Mouse (Mus musculus): Measurements from ENCODE around the gene Adamts4.

Gene Adamts4

GRCm38 (mm10) chr1:171251594-171252324, 1.5 kb downstream of the Adamts4 start:
- in situ Hi-C loops (cut with MseI, MboI): loop anchor here in 1 of 2 experiments (10.0 kb wide), 1 partner anchor 137 kb away; the partner anchor contains the start of gene Cfap126

- in situ Hi-C loops (cut with MseI, MboI): loop anchor here in 1 of 2 experiments (10.0 kb wide), 1 partner anchor 138 kb away; the partner anchor contains the start of gene Cfap126
Observed at GRCm38 (mm10) chr1:171252415-171252814, 2.2 kb downstream of the Adamts4 start.

GRCm38 (mm10) chr1:171256095-171256818, 6.0 kb downstream of the Adamts4 start:
- in situ Hi-C loops (cut with MseI, MboI): loop anchor here in 1 of 2 experiments (10.0 kb wide), 1 partner anchor 141 kb away; the partner anchor contains the start of gene Cfap126

- in situ Hi-C loops (cut with MseI, MboI): loop anchor here in 1 of 2 experiments (10.0 kb wide), 1 partner anchor 142 kb away; the partner anchor contains the start of gene Cfap126
Observed at GRCm38 (mm10) chr1:171256937-171257548, 6.8 kb downstream of the Adamts4 start.

- in situ Hi-C loops (cut with MseI, MboI): loop anchor here in 1 of 2 experiments (10.0 kb wide), 1 partner anchor 143 kb away; the partner anchor contains the start of gene Cfap126
Observed at GRCm38 (mm10) chr1:171257781-171258180, 7.6 kb downstream of the Adamts4 start.

- in situ Hi-C loops (cut with MseI, MboI): loop anchor here in 1 of 2 experiments (10.0 kb wide), 1 partner anchor 144 kb away; the partner anchor contains the start of gene Cfap126
Observed at GRCm38 (mm10) chr1:171258921-171259320, 8.7 kb downstream of the Adamts4 start.

GRCm38 (mm10) chr1:171260316-171260715, 10.1 kb downstream of the Adamts4 start:
- in situ Hi-C loops (cut with MseI, MboI): no loop called here

- in situ Hi-C loops (cut with MseI, MboI): no loop called here
Observed at GRCm38 (mm10) chr1:171262594-171263130, 12.4 kb downstream of the Adamts4 start.

GRCm38 (mm10) chr1:171263185-171263611, 13.0 kb downstream of the Adamts4 start:
- in situ Hi-C loops (cut with MseI, MboI): no loop called here

GRCm38 (mm10) chr1:171263666-171264461, 13.6 kb downstream of the Adamts4 start:
- in situ Hi-C loops (cut with MseI, MboI): no loop called here

- in situ Hi-C loops (cut with MseI, MboI): no loop called here
Observed at GRCm38 (mm10) chr1:171265971-171266744, 15.9 kb downstream of the Adamts4 start.

- in situ Hi-C loops (cut with MseI, MboI): no loop called here
Observed at GRCm38 (mm10) chr1:171268341-171268740, 18.1 kb downstream of the Adamts4 start.

GRCm38 (mm10) chr1:171269848-171270572, 19.8 kb downstream of the Adamts4 start, which contains the start of gene B4galt3:
Gene B4galt3, plus strand, starts transcription at chr1:171270328.
- in situ Hi-C loops (cut with MseI, MboI): no loop called here

GRCm38 (mm10) chr1:171270573-171270900, 20.3 kb downstream of the Adamts4 start:
- in situ Hi-C loops (cut with MseI, MboI): no loop called here

- in situ Hi-C loops (cut with MseI, MboI): no loop called here
Observed at GRCm38 (mm10) chr1:171271196-171271595, 21.0 kb downstream of the Adamts4 start.

GRCm38 (mm10) chr1:171271622-171272021, 21.4 kb downstream of the Adamts4 start:
- in situ Hi-C loops (cut with MseI, MboI): no loop called here

- in situ Hi-C loops (cut with MseI, MboI): no loop called here
Observed at GRCm38 (mm10) chr1:171272086-171272485, 21.9 kb downstream of the Adamts4 start.

GRCm38 (mm10) chr1:171274171-171274570, 23.9 kb downstream of the Adamts4 start:
- in situ Hi-C loops (cut with MseI, MboI): no loop called here

- in situ Hi-C loops (cut with MseI, MboI): no loop called here
Observed at GRCm38 (mm10) chr1:171275144-171275734, 25.0 kb downstream of the Adamts4 start.

Measured in mouse trophoblast stem cell (cell line).